Mouse (Mus musculus) urinary bladder, postnatal 10 days (tissue): ENCODE results near the gene Hspb6.
A peak's percentile ranks its signal among the peaks of the same experiment; 100 is the strongest.

Experiments
- DNase-seq: peaks from one replicate; pipeline ENCODE4 v3.0.0; 2022; ENCODE audit warnings: low spot score

Hspb6 gene

GRCm38 (mm10) chr7:30553021-30553589 lies 1.1 kb downstream of the Hspb6 start:
- no peak for DNase-seq

GRCm38 (mm10) chr7:30553810-30554584 lies 2.0 kb downstream of the Hspb6 start:
- DNase-seq, result no peak

GRCm38 (mm10) chr7:30556894-30557536 lies 5.0 kb downstream of the Hspb6 start:
- DNase-seq, result no peak

GRCm38 (mm10) chr7:30557901-30558514 lies 6.0 kb downstream of the Hspb6 start:
- DNase-seq, result no peak

- DNase-seq, result no peak
Observed at GRCm38 (mm10) chr7:30558656-30559442, 6.9 kb downstream of the Hspb6 start.

- peak; percentile 85 for DNase-seq
Observed at GRCm38 (mm10) chr7:30559443-30559954, 7.5 kb downstream of the Hspb6 start, which contains the start of gene Lin37. Lin37 (minus strand) TSS chr7:30559838.

- DNase-seq, result no peak
Observed at GRCm38 (mm10) chr7:30560296-30560695, 8.3 kb downstream of the Hspb6 start.

- DNase-seq, result no peak
Observed at GRCm38 (mm10) chr7:30562526-30563116, 10.6 kb downstream of the Hspb6 start.

GRCm38 (mm10) chr7:30563117-30563905 lies 11.3 kb downstream of the Hspb6 start, which contains the start of the genes U2af1l4, Gm49396 and Psenen:
U2af1l4 (plus strand) TSS chr7:30563301.
Gm49396 (plus strand) TSS chr7:30563344.
Psenen (minus strand) TSS chr7:30563627.
- DNase-seq, result peak; percentile 82

- DNase-seq, result no peak
Observed at GRCm38 (mm10) chr7:30563906-30564280, 11.9 kb downstream of the Hspb6 start.

GRCm38 (mm10) chr7:30564970-30565571 lies 13.1 kb downstream of the Hspb6 start, which contains the start of gene Igflr1:
Igflr1 (plus strand) TSS chr7:30565427.
- no peak for DNase-seq

- DNase-seq, result no peak
Observed at GRCm38 (mm10) chr7:30566033-30566432, 14.1 kb downstream of the Hspb6 start.

GRCm38 (mm10) chr7:30567555-30567954 lies 15.6 kb downstream of the Hspb6 start:
- DNase-seq, result no peak

GRCm38 (mm10) chr7:30572389-30572788 lies 20.4 kb downstream of the Hspb6 start:
- no peak for DNase-seq

GRCm38 (mm10) chr7:30572969-30573368 lies 21.0 kb downstream of the Hspb6 start:
- no peak for DNase-seq

GRCm38 (mm10) chr7:30579950-30580349 lies 28.0 kb downstream of the Hspb6 start:
- DNase-seq, result no peak

GRCm38 (mm10) chr7:30581547-30581946 lies 29.6 kb downstream of the Hspb6 start:
- no peak for DNase-seq

GRCm38 (mm10) chr7:30584339-30584738 lies 32.4 kb downstream of the Hspb6 start:
- DNase-seq, result no peak

- DNase-seq, result no peak
Observed at GRCm38 (mm10) chr7:30585170-30585569, 33.2 kb downstream of the Hspb6 start.
